Mouse (Mus musculus): Measurements from ENCODE around the gene Cfap45.

DNA sequence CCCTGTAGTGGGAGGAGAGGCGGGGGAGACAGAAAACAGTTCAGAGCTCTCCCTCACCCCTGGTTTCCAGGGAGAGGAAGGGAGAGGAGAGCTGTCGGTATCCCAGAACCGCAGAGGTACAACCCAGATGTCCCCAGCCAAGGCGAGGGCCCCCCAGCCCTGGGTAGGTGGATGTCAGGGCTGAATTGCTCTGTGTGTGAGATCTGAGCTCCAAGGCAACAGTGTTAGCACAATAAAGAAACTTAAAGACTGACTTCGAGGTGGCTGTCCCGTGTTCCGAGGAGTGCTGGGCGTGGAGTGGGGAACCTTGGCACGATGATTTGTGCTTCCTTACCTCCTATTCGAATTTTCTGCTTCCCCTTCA is 42.8 kb downstream of the Cfap45 start:
- TF ChIP-seq POLR2A (IDR thresholded peaks at IDR 0.05; ENCODE audit: borderline replicate concordance, low read depth, low read length) (no peak), CTCF (IDR thresholded peaks at IDR 0.05; ENCODE audit: low read depth, low read length) (no peak)
